Mouse (Mus musculus): ENCODE results near the gene Reg4.
A peak's percentile ranks its signal among the peaks of the same experiment; 100 is the strongest.

Gene Reg4

DNA sequence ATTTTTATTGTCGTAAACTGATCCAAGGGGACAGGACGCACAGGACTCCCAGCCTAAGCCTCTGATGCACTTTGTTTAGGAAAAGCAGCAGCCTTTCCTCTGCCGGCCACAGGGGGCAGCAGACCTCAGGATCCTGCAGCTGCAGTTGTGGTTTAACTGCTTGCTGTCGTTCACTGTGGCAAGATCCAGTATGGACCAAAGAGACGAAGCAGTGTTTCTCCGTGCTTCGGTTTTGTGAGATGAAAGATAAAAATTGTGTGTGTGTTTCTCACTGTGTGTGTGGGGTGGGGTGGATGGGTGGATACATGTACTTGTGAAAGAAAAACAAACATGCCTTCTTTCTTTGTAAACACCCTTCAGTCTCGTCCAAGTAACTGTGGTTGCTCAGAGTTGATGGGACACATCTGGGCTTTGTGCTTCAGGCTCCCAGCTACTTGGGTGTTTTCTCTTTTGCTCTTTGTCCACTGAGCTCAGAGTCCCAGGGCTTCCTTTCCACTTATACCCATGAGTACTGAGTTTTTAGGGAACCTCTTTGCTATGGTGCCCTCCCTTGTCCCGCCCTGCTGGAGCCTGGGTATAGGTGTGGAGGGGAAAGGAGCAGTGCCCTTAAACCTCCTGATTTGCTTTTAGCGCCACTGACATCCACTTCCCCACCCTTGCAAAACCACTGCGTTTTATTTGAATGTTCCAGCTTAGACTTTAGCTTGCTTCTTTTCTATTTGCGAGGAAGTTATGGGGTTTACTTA is 59.1 kb downstream of the Reg4 start:
- peak; percentile 97 for ATAC-seq (ENCODE audit: low TSS enrichment)

DNA sequence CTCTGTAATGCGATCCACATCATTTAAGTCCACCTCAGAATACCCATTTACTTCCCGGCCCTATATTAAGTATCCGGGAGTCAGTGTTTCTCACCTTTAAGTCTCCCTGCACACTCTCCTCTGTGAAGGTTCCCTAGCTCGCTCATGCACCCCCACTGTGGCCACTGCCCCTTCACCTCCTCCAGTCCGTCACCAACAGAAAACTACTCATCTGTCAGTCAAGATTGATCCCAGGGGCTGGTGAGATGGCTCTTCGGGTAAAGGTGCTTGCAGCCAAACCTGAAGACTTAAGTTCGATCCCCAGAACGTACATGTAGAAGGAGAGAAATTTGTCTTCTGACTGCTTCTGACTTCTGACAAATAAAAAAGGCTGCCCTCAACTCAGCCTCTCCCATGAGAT is 60.5 kb downstream of the Reg4 start:
- no peak for ATAC-seq (ENCODE audit: low TSS enrichment)

DNA sequence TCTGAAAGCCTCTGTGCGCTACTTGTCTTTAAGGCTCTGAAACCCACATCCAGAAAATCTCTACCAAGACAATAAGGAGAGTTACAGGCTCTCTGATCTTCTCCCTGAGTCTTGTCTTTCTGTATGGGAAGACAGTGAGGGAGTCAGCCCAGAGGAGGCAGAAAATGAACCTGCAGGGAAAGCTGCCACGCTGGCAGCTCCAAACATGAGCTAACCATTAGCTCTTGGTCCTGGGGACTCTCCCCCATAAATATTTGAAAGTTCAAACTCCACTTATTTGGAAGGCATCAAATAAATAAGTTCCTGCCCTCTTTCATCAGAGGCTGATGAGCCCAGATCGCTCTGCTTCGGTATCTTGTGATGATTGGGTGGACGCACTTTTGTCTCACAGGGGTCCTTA is 61.2 kb downstream of the Reg4 start:
- no peak for ATAC-seq (ENCODE audit: low TSS enrichment)

All from frontal cortex, adult (tissue).